ENCODE assay signal across 8 mouse cellular contexts in genomic region chr17:47593215-47593853, GRCm38 (mm10). TPM values are rescaled to one million over a fixed set of nuclear protein-coding genes. Genes with fewer than 3 reads are reported as not detected.
A peak's percentile ranks its signal among the peaks of the same experiment; 100 is the strongest.
DNase-seq lines count a peak whose midpoint lies in the region; ATAC-seq and TF ChIP-seq lines count a peak whose summit lies in the region.

No protein-coding gene starts in this region.

- peak; percentile 90 for DNase-seq in ES-E14 (ENCODE audit: low read depth, low spot score)
- peak; percentile 87 for DNase-seq in cerebellum, adult 11-12 months
- peak; percentile 88 for DNase-seq in heart, postnatal 25 days (ENCODE audit: low spot score)
- peak; percentile 87 to 92 for DNase-seq in layer of hippocampus, adult 18-20 months (ENCODE audit: low spot score in 2 of 2)
- peak; percentile 92 for DNase-seq in lung, adult 2 months
- DNase-seq in thymus, adult 18-20 months: peak; percentile 87 to 89

- H3K9ac ChIP-seq in ES-E14 (ENCODE audit: insufficient read depth, low read depth, low read length, poor library complexity, severe bottlenecking): peak overlapping the region; percentile 57
- peak overlapping the region; percentile 64 for H3K9ac ChIP-seq in forebrain, embryonic 15.5 days (replicated peaks)

- peak overlapping the region; percentile 75 to 92 for H3K4me3 ChIP-seq in ES-E14 (ENCODE audit: insufficient read depth in 1 of 2, low read depth in 1 of 2, low read length in 2 of 2, poor library complexity in 1 of 2, severe bottlenecking in 1 of 2)
- H3K4me3 ChIP-seq in forebrain, embryonic 15.5 days: peak overlapping the region; percentile 90
- peak overlapping the region; percentile 63 for H3K4me3 ChIP-seq in lung, adult 2 months (replicated peaks; ENCODE audit: extremely low read depth, low read depth, low read length)

- H3K27ac ChIP-seq in ES-E14 (ENCODE audit: insufficient read depth, low read depth, low read length, poor library complexity, severe bottlenecking): peak overlapping the region; percentile 27; the same call in 1 of the 2 replicates
- H3K27ac ChIP-seq in forebrain, embryonic 15.5 days (replicated peaks): peak overlapping the region; percentile 81

- no peak for TF ChIP-seq CTCF in lung, adult 2 months (IDR thresholded peaks at IDR 0.05; ENCODE audit: insufficient read depth, low read length)

- H3K4me2 ChIP-seq in forebrain, embryonic 15.5 days (replicated peaks): peak overlapping the region; percentile 84

- H3K36me3 ChIP-seq in ES-E14 (ENCODE audit: control insufficient read depth, insufficient read depth, low read length, poor library complexity, severe bottlenecking): peaks cover 9% of the 10 kb centered on the region
- H3K36me3 ChIP-seq in forebrain, embryonic 15.5 days: no peaks in the 10 kb centered on the region

- in situ Hi-C loops in ES-E14 (cut with MboI; ENCODE audit: low sequenced_read_pairs in 2 of 2, unreplicated experiment in 2 of 2): no loop called here

- WGBS in forebrain, embryonic 15.5 days: under 1% methylated on average over 61 of the region's 63 CpGs
- whole genome bisulfite sequencing in lung, adult 2 months: under 1% methylated on average over 63 of the region's 63 CpGs

- peak; percentile 92 for ATAC-seq in forebrain, embryonic 15.5 days (replicated peaks)
- peak; percentile 81 for ATAC-seq in neutrophil, adult 5-6 weeks (ENCODE audit: extremely low read depth, insufficient number of reproducible peaks, low FRiP score, poor library complexity, severe bottlenecking)

- intact Hi-C loops in heart, postnatal 25 days (cut with DNase I): no loop called here

- H3K9me3 ChIP-seq in ES-E14 (ENCODE audit: control insufficient read depth, insufficient read depth, low read depth, low read length): no peaks in the 10 kb centered on the region
- no peaks in the 10 kb centered on the region for H3K9me3 ChIP-seq in forebrain, embryonic 15.5 days

- H3K27me3 ChIP-seq in forebrain, embryonic 15.5 days: no peaks in the 10 kb centered on the region

- TF ChIP-seq POLR2A in lung, adult 2 months (IDR thresholded peaks at IDR 0.05; ENCODE audit: borderline replicate concordance, extremely low read depth, low read depth, low read length): peak; percentile 33; the same call in 1 of the 2 replicates

- peaks cover 19 to 23% of the 10 kb centered on the region in 2 experiments for H3K4me1 ChIP-seq in ES-E14 (ENCODE audit: control insufficient read depth in 2 of 2, insufficient read depth in 2 of 2, low read length in 2 of 2, poor library complexity in 1 of 2)
- peaks cover 45% of the 10 kb centered on the region for H3K4me1 ChIP-seq in forebrain, embryonic 15.5 days
- H3K4me1 ChIP-seq in lung, adult 2 months (ENCODE audit: control insufficient read depth, insufficient read depth, low read length): peaks cover 33% of the 10 kb centered on the region

TF ChIP-seq in ES-E14, 5 proteins besides CTCF, POLR2A, EP300 and RAD21:
- no peak for TF ChIP-seq ZC3H11A (IDR thresholded peaks at IDR 0.05; ENCODE audit: borderline replicate concordance, low read depth, low read length)
- TF ChIP-seq ZNF384 (IDR thresholded peaks at IDR 0.05; ENCODE audit: low read depth, low read length): no peak
- TF ChIP-seq CHD2 (IDR thresholded peaks at IDR 0.05; ENCODE audit: low read depth, low read length): no peak
- TF ChIP-seq HCFC1 (IDR thresholded peaks at IDR 0.05; ENCODE audit: borderline replicate concordance, insufficient read depth, low read length): no peak
- TF ChIP-seq MAFK (IDR thresholded peaks at IDR 0.05; ENCODE audit: insufficient read depth, low read depth, low read length): no peak

RNA-seq across cellular contexts. Expression of gene Bysl, which starts 18.0 kb away (rescaled TPM):
- total RNA-seq in ES-E14 (2012; rRNA removed): 51.5 and 51.8 TPM in 2 replicates
- 32.5 and 33.8 TPM in 2 replicates for polyA plus RNA-seq in forebrain, embryonic 15.5 days (2015; fragmentation: Nextera tagmentation; extraction: Ambion mirVana)
- total RNA-seq in heart, postnatal 25 days (2021): 10 to 100 TPM; 15.0 to 15.8 TPM
- 10 to 100 TPM; 19.4 to 19.5 TPM for total RNA-seq in layer of hippocampus, adult 18-20 months (2021)
- 7.4 and 9.8 TPM in 2 replicates for polyA plus RNA-seq in lung, adult 2 months (2012; rRNA removed)
- 6.3 and 6.4 TPM in 2 replicates for total RNA-seq in neutrophil, adult 5-6 weeks (2017)

RNA-seq across cellular contexts. Expression of gene Med20, which starts 18.0 kb away (rescaled TPM):
- 43.4 and 46.1 TPM in 2 replicates for total RNA-seq in ES-E14 (2012; rRNA removed)
- polyA plus RNA-seq in forebrain, embryonic 15.5 days (2015; fragmentation: Nextera tagmentation; extraction: Ambion mirVana): 45.5 and 50.2 TPM in 2 replicates
- 10 to 100 TPM; 18.3 to 20.1 TPM for total RNA-seq in heart, postnatal 25 days (2021)
- 10 to 100 TPM; 33.4 to 36.9 TPM for total RNA-seq in layer of hippocampus, adult 18-20 months (2021)
- 20.0 and 27.3 TPM in 2 replicates for polyA plus RNA-seq in lung, adult 2 months (2012; rRNA removed)
- 48.5 and 57.4 TPM in 2 replicates for total RNA-seq in neutrophil, adult 5-6 weeks (2017)

RNA-seq across cellular contexts. Expression of gene Gm20517, which starts 18.1 kb away (rescaled TPM):
- total RNA-seq in ES-E14 (2012; rRNA removed): 4.9 and 5.4 TPM in 2 replicates
- polyA plus RNA-seq in forebrain, embryonic 15.5 days (2015; fragmentation: Nextera tagmentation; extraction: Ambion mirVana): 2.2 and 3.0 TPM in 2 replicates
- total RNA-seq in heart, postnatal 25 days (2021): 1 to 10 TPM; 2.3 to 2.5 TPM
- 1 to 10 TPM; 4.2 to 5.8 TPM for total RNA-seq in layer of hippocampus, adult 18-20 months (2021)
- polyA plus RNA-seq in lung, adult 2 months (2012; rRNA removed): 0.45 and 0.52 TPM in 2 replicates
- 2.5 and 3.3 TPM in 2 replicates for total RNA-seq in neutrophil, adult 5-6 weeks (2017)

RNA-seq across cellular contexts. Expression of gene Usp49, which starts 37.2 kb away (rescaled TPM):
- total RNA-seq in ES-E14 (2012; rRNA removed): 10.0 and 15.5 TPM in 2 replicates
- polyA plus RNA-seq in forebrain, embryonic 15.5 days (2015; fragmentation: Nextera tagmentation; extraction: Ambion mirVana): 10.7 and 11.1 TPM in 2 replicates
- 1 to 10 TPM; 3.3 to 4.0 TPM for total RNA-seq in heart, postnatal 25 days (2021)
- total RNA-seq in layer of hippocampus, adult 18-20 months (2021): 10 to 100 TPM in 1 of 2 experiments, 1 to 10 TPM in 1; 9.7 to 10.8 TPM
- polyA plus RNA-seq in lung, adult 2 months (2012; rRNA removed): 6.4 and 6.7 TPM in 2 replicates
- total RNA-seq in neutrophil, adult 5-6 weeks (2017): 3.1 and 3.8 TPM in 2 replicates

Comparison
In these comparisons a context has a peak if more than half of its experiments do, and no peak if none do; other contexts are left out.
1. Peak in every context shown above with its lines: DNase-seq, ATAC-seq, H3K4me3 ChIP-seq and H3K27ac ChIP-seq.